Mouse (Mus musculus): ENCODE data around the gene Fads2.

Fads2 gene

DNA sequence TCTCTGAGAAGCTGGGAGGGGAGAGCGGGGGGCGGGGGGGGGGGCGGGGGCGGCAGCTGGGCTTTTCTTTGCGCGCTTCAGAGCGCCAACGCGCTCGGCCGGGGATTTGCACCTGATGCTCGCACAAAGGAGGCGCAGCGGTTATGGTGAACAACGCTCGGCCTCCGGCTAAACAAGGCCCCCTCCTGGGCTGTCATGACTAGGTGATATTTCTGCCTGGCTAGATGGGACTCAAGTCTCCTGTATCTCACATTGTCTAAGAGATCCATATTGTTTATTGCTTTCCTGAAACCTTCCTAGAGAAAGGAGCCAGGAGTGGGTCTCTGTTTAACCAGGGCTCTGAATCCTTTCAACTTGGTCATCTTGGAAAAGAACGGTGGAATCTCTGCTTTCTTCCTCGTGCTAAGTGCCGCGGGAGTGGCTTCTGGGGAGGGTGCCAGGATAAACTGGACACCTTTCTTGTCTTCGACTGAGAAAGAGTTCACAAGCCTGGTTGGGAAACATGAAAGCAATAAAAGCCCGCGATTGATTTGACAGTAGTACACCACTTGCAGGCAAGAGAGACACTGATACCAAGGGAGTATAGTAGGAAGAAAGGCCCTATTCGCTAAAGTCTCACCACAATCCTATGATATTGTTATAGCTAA lies 631 bp upstream of the Fads2 start:
- DNase-seq (ENCODE audit: low read depth) = peak; percentile 60

- DNase-seq (ENCODE audit: low read depth) = peak; percentile 98
Observed at GRCm38 (mm10) chr19:10100631-10101071, 895 bp downstream of the Fads2 start.

DNA sequence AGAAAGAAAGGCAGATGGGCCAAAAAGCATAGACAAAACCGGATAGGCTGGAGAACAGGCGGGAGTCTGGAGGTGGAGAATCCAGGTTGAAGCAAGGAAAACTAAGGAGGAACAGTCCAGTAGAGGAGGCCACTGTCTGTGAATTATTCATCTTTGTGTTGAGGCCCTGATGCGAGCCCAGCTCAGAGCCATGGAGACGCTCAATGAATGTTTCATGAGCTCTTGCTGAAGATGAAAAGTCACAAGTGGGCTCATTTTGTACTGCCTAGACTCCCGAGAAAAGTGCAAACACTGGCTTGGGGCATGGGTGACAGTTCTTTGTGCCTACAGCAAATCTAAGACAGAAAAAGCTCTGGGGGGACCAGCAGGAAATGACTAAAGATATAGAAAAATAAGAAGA lies 3.7 kb downstream of the Fads2 start:
- no peak for DNase-seq (ENCODE audit: low read depth)

DNA sequence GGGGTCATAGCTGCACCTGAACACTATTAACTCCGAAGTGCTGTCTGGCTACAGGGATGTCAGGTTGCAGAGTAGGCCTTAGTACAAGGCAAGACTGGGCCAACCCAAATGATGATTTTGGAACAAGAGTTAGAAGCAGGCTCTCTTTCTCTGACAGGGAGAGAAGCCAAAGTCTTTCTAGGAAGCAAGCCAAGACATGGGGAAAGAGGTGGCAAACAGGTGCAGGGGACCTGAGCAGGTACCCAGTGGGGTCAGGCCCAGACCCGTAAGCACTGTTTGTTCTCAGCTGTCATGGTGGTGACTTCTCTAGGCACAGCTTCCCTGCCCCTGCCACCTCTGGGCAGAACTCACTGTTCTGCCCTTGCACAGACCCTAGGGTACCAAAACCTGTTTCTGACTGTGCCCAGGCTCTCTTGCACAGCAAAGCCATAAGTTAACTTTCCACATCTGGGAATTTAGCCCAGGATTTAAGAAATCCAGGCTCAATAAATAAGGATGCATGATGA lies 5.1 kb downstream of the Fads2 start:
- no peak for DNase-seq (ENCODE audit: low read depth)

DNA sequence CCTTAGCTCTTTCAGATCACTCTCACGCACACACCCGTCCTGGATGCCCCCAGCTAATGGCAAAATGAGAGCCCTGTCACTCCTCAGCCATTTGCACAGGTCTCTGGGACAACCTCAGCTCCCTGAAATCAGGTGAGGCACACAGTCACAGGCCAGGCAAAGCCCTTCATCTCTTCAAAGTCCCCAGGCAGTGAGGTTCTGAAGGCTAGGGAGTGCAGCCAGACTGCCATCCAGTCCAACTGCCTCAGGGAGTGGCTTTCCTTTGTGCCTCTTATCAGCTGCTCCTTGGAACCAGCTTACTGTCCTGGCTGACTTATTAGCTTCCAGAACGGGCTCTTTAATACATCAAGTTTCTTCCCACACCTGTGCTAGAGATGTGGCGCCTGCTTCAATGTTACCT lies 6.9 kb downstream of the Fads2 start:
- no peak for DNase-seq (ENCODE audit: low read depth)

- DNase-seq (ENCODE audit: low read depth) = no peak
Observed at GRCm38 (mm10) chr19:10093829-10094228, 7.7 kb downstream of the Fads2 start.

GRCm38 (mm10) chr19:10086976-10087375 lies 14.6 kb downstream of the Fads2 start:
- DNase-seq (ENCODE audit: low read depth) = no peak

DNA sequence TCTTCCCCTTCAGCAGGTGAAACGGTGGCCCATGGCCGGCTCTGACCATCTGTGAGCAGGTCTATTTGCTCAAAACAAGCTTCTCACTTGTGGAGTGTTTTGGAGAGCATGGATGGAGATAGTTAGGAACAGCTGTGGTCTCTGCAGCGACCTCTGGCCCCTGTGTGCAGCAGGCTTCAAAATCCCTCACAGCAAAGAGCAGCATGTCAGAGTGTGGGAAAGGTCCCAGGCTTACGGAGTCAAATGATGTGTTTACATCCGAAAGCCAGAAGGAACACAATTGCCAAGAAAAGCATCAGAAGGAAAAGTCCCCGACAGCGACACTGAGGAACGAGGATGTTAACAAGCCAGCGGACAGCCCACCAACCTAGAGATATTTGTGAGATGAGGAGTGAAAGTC lies 16.1 kb downstream of the Fads2 start:
- DNase-seq (ENCODE audit: low read depth) = no peak

DNA sequence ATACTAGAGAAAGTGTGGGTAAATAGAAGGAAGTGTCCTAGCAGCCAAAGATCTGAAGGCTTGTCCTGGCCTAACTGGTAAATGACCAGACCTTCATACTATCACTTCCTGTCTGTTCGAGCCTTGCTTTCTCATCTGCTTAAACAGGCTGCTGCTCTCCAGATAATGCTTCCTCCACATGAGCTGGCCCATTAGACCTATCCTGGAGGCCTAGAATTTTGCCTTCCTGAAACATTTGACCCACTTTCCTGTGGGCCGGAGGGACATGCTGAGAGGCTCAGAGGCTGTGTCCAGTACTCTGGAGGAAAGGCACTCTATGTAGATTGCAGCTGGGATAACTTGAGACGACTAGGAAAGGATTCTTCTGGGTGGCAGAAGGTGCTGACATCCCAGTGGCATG lies 19.4 kb downstream of the Fads2 start:
- DNase-seq (ENCODE audit: low read depth) = no peak

- no peak for DNase-seq (ENCODE audit: low read depth)
Observed at GRCm38 (mm10) chr19:10080384-10080783, 21.2 kb downstream of the Fads2 start.

DNA sequence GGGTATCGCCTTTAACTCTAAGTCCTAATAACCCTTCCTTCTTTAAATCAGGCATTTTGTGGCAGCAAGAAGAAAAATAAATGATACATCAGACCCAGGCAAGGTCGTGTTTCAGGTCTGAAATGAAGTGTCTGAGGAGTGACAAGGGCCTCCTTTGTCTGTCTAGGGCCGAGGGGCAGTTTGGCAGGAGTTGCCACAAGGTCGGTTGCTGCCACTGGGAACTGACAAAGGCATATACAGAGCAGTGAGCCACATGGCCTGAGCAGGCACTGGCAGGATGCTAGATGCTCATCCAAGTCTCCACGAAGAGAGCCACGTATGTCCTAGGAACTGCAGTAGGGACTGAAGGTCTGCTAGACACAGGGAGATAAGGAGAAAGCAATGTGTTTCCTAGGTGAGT lies 23.2 kb downstream of the Fads2 start:
- DNase-seq (ENCODE audit: low read depth) = no peak

DNA sequence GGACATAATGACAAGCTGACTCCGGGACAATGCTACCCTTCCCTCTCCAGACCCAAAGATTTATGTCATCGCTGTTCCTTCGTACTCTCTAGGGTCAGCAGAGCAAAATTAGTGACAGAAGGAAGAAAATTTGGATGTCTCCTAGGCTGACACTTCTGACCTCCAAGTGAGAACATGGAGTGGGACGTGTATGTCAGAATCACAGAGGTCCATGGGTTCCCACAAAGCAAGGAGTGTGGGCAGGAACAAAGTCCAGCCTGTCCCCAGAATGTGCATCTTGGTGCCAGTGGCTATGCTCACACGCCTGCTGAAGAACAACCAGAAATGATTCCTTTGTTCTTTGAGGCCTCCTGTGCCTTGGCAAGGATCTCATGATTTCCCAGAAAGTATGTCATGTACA lies 28.4 kb downstream of the Fads2 start:
- DNase-seq (ENCODE audit: low read depth) = no peak

DNA sequence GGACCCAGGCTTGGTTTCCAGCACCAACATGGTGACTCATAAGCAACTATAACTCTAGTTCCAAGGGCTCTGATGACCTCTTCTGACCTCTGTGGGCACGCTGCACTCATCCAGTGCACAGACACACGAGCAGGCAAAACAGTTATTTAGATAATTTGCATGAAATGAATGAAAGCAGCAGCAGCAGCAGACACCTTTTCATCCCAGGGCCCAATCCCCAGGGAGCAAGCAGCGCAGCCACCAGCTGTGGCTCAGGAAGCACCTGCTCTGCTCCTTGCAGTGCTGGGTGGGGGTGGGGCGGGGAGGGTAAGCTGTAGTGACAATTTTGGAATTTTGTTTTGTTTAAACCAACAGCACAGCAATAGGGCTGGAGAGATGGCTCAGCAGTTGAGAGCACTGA lies 29.7 kb downstream of the Fads2 start:
- DNase-seq (ENCODE audit: low read depth) = no peak

DNA sequence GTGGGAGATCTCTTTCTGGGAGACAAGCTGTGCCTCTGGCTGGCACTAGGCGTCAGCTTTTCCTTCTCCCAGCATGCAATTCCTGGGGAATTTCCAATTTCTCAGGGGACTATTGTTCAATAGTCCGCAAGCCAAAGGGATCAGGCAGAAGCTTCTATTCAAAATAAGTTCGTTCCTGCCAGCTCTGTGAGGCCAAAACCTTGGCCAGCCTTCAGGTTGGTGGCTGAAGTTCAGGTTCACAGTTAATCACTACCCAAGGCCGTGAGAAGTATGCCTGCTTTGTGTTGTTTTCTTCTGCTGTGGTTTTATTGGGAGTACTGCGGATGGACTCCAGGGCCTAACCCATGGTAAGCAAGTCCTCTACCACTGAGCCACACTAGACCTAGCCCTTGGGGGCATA lies 30.4 kb downstream of the Fads2 start:
- no peak for DNase-seq (ENCODE audit: low read depth)

- DNase-seq (ENCODE audit: low read depth) = no peak
Observed at GRCm38 (mm10) chr19:10070186-10070980, 31.2 kb downstream of the Fads2 start.

GRCm38 (mm10) chr19:10067701-10068100 lies 33.8 kb downstream of the Fads2 start:
- no peak for DNase-seq (ENCODE audit: low read depth)

- DNase-seq (ENCODE audit: low read depth) = no peak
Observed at GRCm38 (mm10) chr19:10066502-10066901, 35.0 kb downstream of the Fads2 start.

DNA sequence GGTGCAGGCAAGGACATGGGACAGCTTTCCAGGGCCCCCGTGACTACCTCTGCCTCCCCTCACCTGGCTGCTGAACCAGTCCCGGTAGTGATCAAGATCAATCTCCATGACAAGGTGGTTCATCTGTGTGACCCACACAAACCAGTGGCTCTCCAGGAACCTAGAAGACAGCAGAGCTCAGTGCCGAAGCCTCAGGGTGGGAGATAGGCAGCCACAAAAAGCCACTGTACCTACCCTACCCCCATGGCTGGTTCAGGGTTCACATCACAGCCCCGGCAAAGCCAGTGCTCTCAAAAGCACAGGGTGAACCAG lies 35.4 kb downstream of the Fads2 start:
- DNase-seq (ENCODE audit: low read depth) = no peak

- no peak for DNase-seq (ENCODE audit: low read depth)
Observed at GRCm38 (mm10) chr19:10065465-10066188, 35.9 kb downstream of the Fads2 start.

DNA sequence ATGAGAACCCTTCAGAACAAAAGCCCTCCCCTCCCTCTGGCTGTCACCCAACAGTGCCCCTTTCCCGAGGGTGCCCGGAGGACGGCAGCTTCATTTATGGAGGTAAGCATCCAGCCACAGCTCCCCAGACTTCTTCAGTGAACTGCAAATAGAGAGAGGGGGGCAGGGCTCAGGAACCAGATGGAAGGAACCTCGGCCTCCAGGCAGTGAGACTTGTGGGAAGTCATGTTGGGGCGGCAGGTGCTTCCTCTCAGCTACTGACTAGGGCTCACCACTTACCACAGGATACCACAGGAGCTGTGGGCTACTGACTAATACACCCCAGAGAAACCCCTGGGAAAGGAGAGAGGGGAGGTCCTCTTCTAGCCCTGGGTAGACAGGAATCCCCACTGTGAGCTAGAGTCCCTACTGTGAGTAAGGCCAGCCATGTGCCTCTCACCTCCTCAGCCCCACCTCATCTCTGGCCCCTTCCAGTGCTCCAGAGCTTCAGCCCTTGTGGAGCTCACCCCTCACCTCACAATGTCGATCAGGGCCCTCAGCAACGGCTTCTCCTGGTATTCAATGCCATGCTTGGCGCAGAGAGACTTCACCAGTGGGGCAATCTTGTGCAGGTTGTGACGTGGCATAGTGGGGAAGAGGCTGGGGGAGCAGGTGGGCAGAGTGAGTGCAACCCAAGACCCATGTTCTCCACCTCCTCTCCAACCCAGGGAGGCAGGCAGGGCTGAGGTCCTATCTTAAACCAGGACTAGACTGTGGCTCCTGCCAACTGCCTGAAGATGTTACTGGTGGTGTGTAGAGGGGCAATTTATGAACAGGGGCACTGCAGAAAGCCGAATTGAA lies 37.2 kb downstream of the Fads2 start:
- DNase-seq (ENCODE audit: low read depth) = no peak

DNA sequence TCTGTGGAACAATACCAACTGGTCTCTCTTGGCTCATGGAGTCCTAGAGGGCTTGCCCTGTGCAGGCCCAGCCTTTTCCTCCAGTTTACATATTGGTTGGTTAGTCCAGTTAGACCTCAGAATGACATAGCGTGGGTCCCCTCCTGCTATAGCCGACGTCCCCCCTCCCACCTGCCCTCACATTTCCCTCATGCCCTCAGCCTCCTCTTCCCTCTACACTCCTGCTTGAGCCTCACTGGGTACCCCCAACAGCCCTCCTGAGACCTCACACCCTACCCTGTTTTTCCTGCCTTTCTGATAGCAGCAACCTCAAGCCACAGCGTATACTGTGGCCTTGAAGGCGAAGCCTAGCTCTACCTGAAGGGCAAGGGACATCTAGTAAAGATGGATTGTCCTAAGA lies 38.7 kb downstream of the Fads2 start:
- no peak for DNase-seq (ENCODE audit: low read depth)

DNA sequence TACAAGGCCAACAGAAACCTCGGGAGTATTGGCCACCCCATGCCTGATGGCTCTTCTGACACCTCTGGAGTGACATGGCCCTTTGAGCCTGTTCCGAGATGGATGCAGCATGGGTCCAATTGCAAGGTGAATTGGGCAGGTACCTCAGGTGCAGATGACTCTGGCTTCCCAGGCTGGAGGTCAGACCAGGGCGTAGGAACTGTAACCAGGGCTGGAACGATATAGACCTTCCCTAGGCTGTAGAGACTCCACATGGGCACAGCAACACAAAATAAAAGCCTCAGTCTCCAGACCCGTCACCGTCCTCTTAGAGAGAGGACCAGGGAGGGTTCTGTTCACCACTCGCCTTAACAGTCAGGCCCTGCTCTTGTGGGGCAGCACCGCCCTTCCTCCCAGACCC lies 39.3 kb downstream of the Fads2 start:
- DNase-seq (ENCODE audit: low read depth) = no peak
